In the genomic region with DNA sequence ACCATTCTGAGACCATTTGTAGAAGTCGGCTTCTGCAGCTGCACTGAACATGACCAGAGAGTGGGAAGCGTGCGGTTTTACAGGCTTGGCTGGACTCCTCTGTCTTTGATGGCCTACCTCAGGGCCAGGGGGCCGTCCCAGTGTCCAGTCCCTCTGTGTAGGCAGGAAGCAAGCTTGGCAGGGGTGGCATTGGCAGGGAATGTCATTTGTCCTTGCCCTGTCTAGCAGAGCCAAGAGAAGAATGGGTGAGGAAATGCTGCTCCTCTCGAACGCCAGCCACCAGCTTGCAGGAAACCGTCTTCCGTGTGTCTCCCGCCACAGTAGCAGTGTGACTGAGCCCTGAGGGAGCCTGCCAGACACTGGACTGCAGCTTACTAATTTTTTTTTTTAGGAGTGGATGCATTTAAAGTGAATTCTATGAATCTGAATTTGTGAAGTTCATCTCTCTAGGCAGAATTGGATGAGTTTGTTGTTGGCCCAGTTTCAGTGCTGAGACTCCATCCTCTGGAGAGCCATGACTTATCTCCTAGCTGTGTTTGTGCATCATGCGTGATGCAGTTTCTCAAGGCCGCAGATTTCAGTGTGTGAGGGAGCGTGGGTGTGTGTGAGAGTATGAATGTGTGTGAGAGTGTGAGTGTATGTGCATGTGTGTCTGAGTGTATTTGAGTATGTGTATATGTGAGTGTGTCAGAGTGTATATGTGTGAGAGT, we compare ENCODE assay signal across 10 mouse cellular contexts. TPM values are rescaled to one million over a fixed set of nuclear protein-coding genes. Genes with fewer than 3 reads are reported as not detected.
DNase-seq lines count a peak whose midpoint lies in the region; ATAC-seq and TF ChIP-seq lines count a peak whose summit lies in the region.
"Had no signal": no experiment of that assay in that cellular context is flagged by ENCODE, and none has a peak within 500 bp of the region (broad histone marks: within the 10 kb centered on the region; RNA-seq: fewer than 3 reads in every experiment).

No protein-coding gene starts in this region.

- TF ChIP-seq CTCF in intestine, postnatal 0 days (IDR thresholded peaks at IDR 0.05; ENCODE audit: low read depth) = no peak

- no peak overlapping the region for H3K4me2 ChIP-seq in intestine, embryonic 15.5 days (replicated peaks)
- H3K4me2 ChIP-seq in intestine, postnatal 0 days (replicated peaks; ENCODE audit: low read depth) = no peak overlapping the region

- no peak for ATAC-seq in intestine, embryonic 15.5 days
- no peak for ATAC-seq in intestine, postnatal 0 days

- H3K27me3 ChIP-seq in intestine, embryonic 15.5 days (replicated peaks) = no peaks in the 10 kb centered on the region
- H3K27me3 ChIP-seq in intestine, postnatal 0 days (replicated peaks; ENCODE audit: control insufficient read depth, insufficient read depth, low read length) = no peaks in the 10 kb centered on the region

- 72% methylated on average over 12 of the region's 12 CpGs for WGBS in intestine, embryonic 15.5 days
- 79% methylated on average over 12 of the region's 12 CpGs for WGBS in intestine, postnatal 0 days

- DNase-seq in adrenal gland, postnatal 14 days = peak; percentile 94
- DNase-seq in cerebellum, postnatal 14 days = peak; percentile 68 to 72
- DNase-seq in lung, adult 18-20 months = peak; percentile 64 to 70
- no peak for DNase-seq in urinary bladder, adult 18-20 months (ENCODE audit: low spot score in 2 of 2)
- no peak for DNase-seq in thymus, postnatal 25 days
- DNase-seq in natural killer cell, adult 2 months (ENCODE audit: low spot score in 2 of 2) = no peak

- no peaks in the 10 kb centered on the region for H3K9me3 ChIP-seq in intestine, embryonic 15.5 days
- H3K9me3 ChIP-seq in intestine, postnatal 0 days (ENCODE audit: control insufficient read depth) = no peaks in the 10 kb centered on the region

- H3K36me3 ChIP-seq in intestine, embryonic 15.5 days = no peaks in the 10 kb centered on the region
- H3K36me3 ChIP-seq in intestine, postnatal 0 days (ENCODE audit: control insufficient read depth, insufficient read depth) = peaks cover 3% of the 10 kb centered on the region; the same call in 1 of the 2 replicates

- H3K27ac ChIP-seq in intestine, embryonic 15.5 days = peak overlapping the region; percentile 2; the same call in 1 of the 2 replicates
- H3K27ac ChIP-seq in intestine, postnatal 0 days (ENCODE audit: low read depth, low read length) = no peak overlapping the region
- H3K27ac ChIP-seq: heart, adult 2 months; liver, embryonic 14.5 days had no signal

- no peaks in the 10 kb centered on the region for H3K4me1 ChIP-seq in intestine, embryonic 15.5 days (replicated peaks)
- no peaks in the 10 kb centered on the region for H3K4me1 ChIP-seq in intestine, postnatal 0 days (replicated peaks; ENCODE audit: control insufficient read depth, insufficient read depth, low read length)

- H3K4me3 ChIP-seq in intestine, embryonic 15.5 days (replicated peaks) = no peak overlapping the region
- H3K4me3 ChIP-seq in intestine, postnatal 0 days (ENCODE audit: low read depth, low read length) = no peak overlapping the region
- H3K4me3 ChIP-seq: heart, adult 2 months had no signal

- no peak overlapping the region for H3K9ac ChIP-seq in intestine, embryonic 15.5 days
- no peak overlapping the region for H3K9ac ChIP-seq in intestine, postnatal 0 days (ENCODE audit: low read depth, low read length)
- H3K9ac ChIP-seq: liver, embryonic 14.5 days had no signal

RNA-seq across cellular contexts. Expression of a gene that starts 12.8 kb away (rescaled TPM):
- 5.8 and 6.3 TPM in 2 replicates for polyA plus RNA-seq in intestine, embryonic 15.5 days (2015; fragmentation: Nextera tagmentation; extraction: Ambion mirVana)
- polyA plus RNA-seq in intestine, postnatal 0 days (2015; fragmentation: Nextera tagmentation; extraction: Ambion mirVana) = 12.2 and 12.6 TPM in 2 replicates
- total RNA-seq in adrenal gland, postnatal 14 days (2021) = 86.3 and 88.5 TPM in 2 replicates

Comparison
In these comparisons a context has a peak if more than half of its experiments do, and no peak if none do; other contexts are left out.
1. DNase-seq: peak in adrenal gland, postnatal 14 days (single experiment), cerebellum, postnatal 14 days (2 of 2) and lung, adult 18-20 months (2 of 2); none in urinary bladder, adult 18-20 months (0 of 2), thymus, postnatal 25 days (single experiment) and natural killer cell, adult 2 months (0 of 2).